Mouse (Mus musculus): ENCODE measurements at regions not wholly inside any gene's neighbourhood (a gene's known extent, or its start where the extent isn't known, plus 50 kb on each side); places are given as distances from the start of the nearest gene placed in this dataset.

DNA sequence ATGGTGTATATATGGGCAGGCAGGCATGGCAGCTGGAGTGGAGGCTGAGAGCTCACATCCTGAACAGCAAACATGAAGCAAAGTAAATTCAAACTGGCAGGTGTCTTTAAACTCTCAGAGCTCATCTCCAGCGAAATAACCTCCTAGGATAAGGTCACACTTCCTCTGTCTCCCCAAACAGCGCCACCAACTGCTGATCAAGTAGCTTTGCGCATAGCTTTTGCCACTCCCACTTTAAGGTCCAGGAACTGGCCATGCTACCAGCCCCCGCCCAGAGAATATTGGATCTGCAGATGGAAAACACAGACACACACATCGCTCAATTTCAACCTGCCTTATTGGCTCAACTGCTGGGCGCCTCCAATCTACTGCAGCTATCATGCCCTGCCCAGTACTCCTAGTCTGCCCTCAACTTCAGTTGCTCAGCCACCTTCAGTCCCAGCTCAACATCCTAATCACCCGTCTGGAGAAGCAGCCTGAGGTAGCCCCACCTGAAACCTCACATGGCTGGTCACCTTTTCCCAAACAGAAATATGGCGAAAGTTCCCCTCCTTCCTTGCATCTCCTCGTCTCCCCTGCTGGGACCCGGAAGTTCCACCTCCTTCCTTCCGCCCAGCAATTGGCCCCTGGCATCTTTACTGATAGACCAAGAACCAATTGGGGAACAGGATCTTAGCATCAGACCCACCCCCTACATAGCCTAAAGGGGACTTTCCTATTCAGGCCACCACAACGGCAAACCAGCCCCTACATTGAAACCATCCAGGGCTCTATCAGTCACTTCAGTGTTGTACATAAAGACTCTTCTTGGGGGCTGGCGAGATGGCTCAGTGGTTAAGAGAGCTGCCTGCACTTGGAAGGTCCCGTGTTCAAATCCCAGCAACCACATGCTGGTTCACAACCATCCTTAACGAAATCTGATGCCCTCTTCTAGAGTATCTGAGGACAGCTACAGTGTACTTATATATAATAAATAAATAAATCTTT, 70.4 kb upstream of the Slc38a4 start:
- no peak for DNase-seq

DNA sequence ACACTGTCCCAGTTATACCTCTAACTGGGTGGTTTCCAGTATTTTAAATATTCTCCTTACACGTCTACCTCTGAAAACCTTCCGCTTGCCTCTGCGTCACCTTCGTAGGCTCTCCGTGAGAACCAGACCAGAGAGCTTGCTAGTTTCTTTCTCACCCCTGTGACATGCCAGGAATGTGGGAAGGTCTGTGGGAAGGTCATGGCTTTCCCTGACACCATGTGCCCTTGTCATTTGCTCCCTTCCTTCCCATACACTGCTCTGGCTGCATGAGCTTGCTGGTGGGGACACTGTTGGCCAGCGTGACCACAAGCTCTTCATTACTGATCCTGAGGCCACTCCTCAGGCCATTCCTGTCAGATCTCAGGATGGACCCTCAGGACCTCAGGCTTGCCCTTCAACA, 66.5 kb upstream of the Slc38a4 start:
- no peak for DNase-seq

DNA sequence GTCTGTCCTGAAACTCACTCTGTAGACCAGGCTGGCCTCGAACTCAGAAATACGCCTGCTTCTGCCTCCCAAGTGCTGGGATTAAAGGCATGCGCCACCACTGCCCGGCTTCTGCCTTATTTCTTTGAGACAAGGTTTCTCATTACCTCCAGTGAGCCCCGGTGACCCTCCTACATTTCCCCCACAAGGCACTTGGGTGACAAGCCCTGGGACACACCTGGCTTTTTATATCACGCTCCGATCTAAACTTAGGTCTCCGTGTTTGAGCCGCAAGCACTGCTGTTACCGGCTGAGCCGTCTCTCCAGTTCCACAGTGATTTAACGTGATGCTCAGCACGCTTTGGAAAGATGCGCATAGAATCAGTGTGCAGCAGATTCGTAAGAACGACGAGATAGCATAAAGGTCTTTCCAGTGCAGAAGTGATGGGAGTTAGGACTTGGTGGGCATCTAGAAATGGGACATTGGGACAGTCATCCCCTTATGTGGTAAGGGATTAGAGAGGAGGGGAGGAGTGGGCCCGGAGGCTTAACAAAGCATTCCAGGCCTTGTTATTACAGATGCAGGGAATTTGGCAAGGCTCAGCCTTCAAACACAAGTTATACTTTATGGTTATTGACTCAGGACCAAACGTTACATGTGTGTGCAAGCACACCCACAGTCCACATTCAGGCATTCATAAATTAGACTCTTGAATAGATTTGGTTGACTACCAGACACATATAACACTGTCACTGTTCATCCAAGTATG, 56.9 kb upstream of the Slc38a4 start:
- no peak for DNase-seq

DNA sequence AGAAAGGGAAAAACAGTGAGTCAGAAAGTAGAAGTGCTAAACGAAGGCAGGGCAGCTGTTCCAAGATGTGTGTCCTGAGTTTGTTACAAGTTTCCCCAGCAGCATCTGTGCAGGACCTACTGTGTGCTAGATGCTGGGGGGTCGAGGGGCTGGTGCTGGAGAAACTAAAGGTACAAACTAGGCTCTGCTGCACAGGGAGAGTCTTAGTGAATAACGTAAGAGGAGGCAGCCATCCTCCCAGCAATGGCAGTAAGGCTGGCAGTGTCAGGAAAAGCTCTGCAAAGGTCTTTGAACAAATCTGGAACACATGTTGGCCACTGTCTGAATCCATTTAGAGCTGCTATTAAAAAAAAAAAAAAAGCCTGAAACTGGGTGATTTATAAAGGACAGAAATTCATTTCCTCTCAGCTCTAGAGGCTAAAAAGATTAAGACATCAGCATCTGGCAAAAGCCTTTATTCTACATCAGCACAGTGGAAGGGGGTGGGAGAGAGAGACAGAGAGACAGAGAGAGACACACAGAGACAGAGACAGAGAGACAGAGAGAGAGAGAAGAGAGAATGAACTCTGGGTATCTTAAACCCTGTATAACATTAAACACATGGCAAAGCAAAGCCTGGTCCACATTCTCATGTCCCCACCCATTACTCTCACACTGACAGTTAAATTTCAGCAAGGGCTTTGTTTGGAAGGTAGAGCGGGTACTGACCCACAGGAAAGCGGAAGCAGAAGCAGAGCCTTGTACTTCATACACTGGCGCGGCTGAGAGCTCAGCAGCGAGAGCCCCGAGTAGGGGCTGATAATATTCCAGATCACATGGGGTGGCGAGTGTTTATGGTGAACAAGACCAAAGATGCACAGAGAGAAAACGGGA, 55.8 kb upstream of the Slc38a4 start:
- no peak for DNase-seq

DNA sequence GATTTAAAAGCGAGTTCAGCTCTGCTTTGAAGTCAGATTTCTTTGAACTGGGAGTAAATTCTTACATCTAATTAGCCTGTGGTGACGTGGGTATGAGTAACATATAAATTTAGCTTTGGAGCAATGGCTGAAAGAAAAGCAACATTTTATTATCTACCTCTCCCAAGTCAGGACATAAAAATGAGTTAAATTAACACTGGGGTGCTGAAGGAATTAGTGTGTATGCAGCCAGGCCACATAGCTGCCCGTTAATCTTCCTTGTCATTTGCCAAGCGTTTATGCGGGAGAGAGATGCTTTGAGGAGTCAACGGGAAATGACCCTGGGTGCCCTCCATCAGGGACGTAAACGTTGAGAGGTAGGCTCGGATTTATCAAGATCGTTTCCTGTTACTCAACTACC, 52.0 kb upstream of the Slc38a4 start:
- DNase-seq: no peak

DNA sequence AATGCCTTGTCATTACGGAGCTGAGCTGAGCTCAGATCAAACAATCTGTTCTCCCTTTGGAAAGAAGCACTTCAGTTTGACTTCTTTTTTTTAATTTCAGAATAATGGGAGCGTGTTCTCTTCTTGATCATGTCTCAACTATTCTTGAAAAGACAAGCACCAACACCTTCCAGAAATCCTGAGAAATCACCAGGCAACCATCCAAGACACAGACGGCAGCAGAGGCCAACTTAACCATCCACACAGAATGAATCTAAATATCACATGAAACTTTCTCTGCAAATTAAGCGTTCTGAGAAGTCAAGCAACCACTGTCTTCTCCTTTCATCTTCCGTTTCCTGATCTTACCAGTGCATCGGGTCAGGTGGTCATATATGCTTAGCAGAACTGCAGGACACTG, 50.8 kb upstream of the Slc38a4 start:
- DNase-seq: no peak
